Mouse (Mus musculus): ENCODE measurements at regions not wholly inside any gene's neighbourhood (a gene's known extent, or its start where the extent isn't known, plus 50 kb on each side); places are given as distances from the start of the nearest gene placed in this dataset.

- no peak for DNase-seq (ENCODE audit: low spot score in 2 of 2)
These were observed 153.6 kb downstream of the Thbs2 start for GRCm38 (mm10) chr17:14540269-14540975.

GRCm38 (mm10) chr17:14539651-14540050 lies 154.4 kb downstream of the Thbs2 start:
- DNase-seq (ENCODE audit: low spot score in 2 of 2): no peak

GRCm38 (mm10) chr17:14539191-14539590 lies 154.8 kb downstream of the Thbs2 start:
- no peak for DNase-seq (ENCODE audit: low spot score in 2 of 2)

GRCm38 (mm10) chr17:14538527-14538926 lies 155.5 kb downstream of the Thbs2 start:
- no peak for DNase-seq (ENCODE audit: low spot score in 2 of 2)

- DNase-seq (ENCODE audit: low spot score in 2 of 2): no peak
These were observed 161.1 kb downstream of the Thbs2 start for GRCm38 (mm10) chr17:14532979-14533314.

GRCm38 (mm10) chr17:14532298-14532978 lies 161.6 kb downstream of the Thbs2 start:
- DNase-seq (ENCODE audit: low spot score in 2 of 2): no peak

GRCm38 (mm10) chr17:14531796-14532195 lies 162.2 kb downstream of the Thbs2 start:
- DNase-seq (ENCODE audit: low spot score in 2 of 2): no peak

GRCm38 (mm10) chr17:14527691-14528090 lies 166.3 kb downstream of the Thbs2 start:
- no peak for DNase-seq (ENCODE audit: low spot score in 2 of 2)

GRCm38 (mm10) chr17:14525255-14525654 lies 168.8 kb downstream of the Thbs2 start:
- no peak for DNase-seq (ENCODE audit: low spot score in 2 of 2)

GRCm38 (mm10) chr17:14524426-14525236 lies 169.4 kb downstream of the Thbs2 start:
- no peak for DNase-seq (ENCODE audit: low spot score in 2 of 2)

- no peak for DNase-seq (ENCODE audit: low spot score in 2 of 2)
These were observed 172.0 kb downstream of the Thbs2 start for GRCm38 (mm10) chr17:14522011-14522410.

- DNase-seq (ENCODE audit: low spot score in 2 of 2): no peak
These were observed 173.5 kb downstream of the Thbs2 start for GRCm38 (mm10) chr17:14520565-14520964.

GRCm38 (mm10) chr17:14519367-14519766 lies 174.7 kb downstream of the Thbs2 start:
- DNase-seq (ENCODE audit: low spot score in 2 of 2): no peak

GRCm38 (mm10) chr17:14518216-14518615 lies 175.8 kb downstream of the Thbs2 start:
- no peak for DNase-seq (ENCODE audit: low spot score in 2 of 2)

GRCm38 (mm10) chr17:14517368-14517767 lies 176.7 kb downstream of the Thbs2 start:
- no peak for DNase-seq (ENCODE audit: low spot score in 2 of 2)

GRCm38 (mm10) chr17:14516097-14516496 lies 177.9 kb downstream of the Thbs2 start:
- no peak for DNase-seq (ENCODE audit: low spot score in 2 of 2)

- no peak for DNase-seq (ENCODE audit: low spot score in 2 of 2)
These were observed 180.6 kb downstream of the Thbs2 start for GRCm38 (mm10) chr17:14513454-14513853.

GRCm38 (mm10) chr17:14510486-14510885 lies 183.5 kb downstream of the Thbs2 start:
- no peak for DNase-seq (ENCODE audit: low spot score in 2 of 2)

- no peak for DNase-seq (ENCODE audit: low spot score in 2 of 2)
These were observed 186.9 kb downstream of the Thbs2 start for GRCm38 (mm10) chr17:14507111-14507510.

- DNase-seq (ENCODE audit: low spot score in 2 of 2): no peak
These were observed 187.9 kb downstream of the Thbs2 start for GRCm38 (mm10) chr17:14506123-14506522.

GRCm38 (mm10) chr17:14505415-14505814 lies 188.6 kb downstream of the Thbs2 start:
- no peak for DNase-seq (ENCODE audit: low spot score in 2 of 2)

- DNase-seq (ENCODE audit: low spot score in 2 of 2): no peak
These were observed 190.4 kb downstream of the Thbs2 start for GRCm38 (mm10) chr17:14503670-14504069.

- no peak for DNase-seq (ENCODE audit: low spot score in 2 of 2)
These were observed 192.7 kb downstream of the Thbs2 start for GRCm38 (mm10) chr17:14501341-14501740.

Measured in spleen, postnatal 36 days (tissue).